Mouse (Mus musculus) urinary bladder, postnatal 10 days (tissue): Measurements from ENCODE around the gene Spa17.

Experiments
- DNase-seq: peaks from one replicate; pipeline ENCODE4 v3.0.0; 2022; ENCODE audit warnings: low spot score

Gene Spa17

DNA sequence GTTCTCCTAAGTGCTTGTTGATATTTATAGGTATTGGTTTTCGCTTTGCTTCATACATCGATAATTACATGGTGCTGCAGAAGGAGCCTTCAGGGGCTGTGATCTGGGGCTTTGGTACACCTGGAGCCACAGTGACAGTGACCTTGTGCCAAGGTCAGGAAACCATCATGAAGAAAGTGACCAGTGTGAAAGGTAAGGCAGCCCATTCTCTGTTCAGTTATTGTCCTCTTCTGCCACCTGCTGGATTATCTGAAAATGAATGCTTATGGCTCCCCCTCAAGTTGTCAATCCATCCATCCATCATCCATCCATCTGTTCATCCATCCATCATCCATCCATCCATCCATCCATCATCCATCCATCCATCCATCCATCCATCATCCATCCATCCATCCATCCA lies 3.2 kb upstream of the Spa17 start:
- no peak for DNase-seq

- no peak for DNase-seq
These were observed 1.7 kb upstream of the Spa17 start for GRCm38 (mm10) chr9:37615220-37615619.

- no peak for DNase-seq
These were observed 794 bp upstream of the Spa17 start for GRCm38 (mm10) chr9:37614316-37614715.

DNA sequence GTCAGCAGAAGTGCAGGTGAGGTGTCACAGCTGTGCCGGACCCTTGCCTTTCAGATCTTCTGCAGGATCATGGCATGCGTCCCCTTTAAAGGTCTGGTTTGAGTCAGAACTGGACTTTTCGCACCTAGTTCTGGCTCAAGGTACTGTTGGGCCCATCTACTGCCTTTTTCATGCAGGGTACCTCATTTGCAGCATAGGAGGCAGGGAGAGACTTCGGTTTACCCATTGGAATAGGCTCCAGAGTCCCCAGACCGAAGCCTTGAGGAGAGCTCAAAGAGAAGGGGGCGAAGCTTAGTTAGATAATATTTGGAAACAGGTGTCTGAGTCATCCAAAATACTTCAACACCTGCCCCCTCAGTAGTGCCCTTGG lies 374 bp upstream of the Spa17 start:
- no peak for DNase-seq

DNA sequence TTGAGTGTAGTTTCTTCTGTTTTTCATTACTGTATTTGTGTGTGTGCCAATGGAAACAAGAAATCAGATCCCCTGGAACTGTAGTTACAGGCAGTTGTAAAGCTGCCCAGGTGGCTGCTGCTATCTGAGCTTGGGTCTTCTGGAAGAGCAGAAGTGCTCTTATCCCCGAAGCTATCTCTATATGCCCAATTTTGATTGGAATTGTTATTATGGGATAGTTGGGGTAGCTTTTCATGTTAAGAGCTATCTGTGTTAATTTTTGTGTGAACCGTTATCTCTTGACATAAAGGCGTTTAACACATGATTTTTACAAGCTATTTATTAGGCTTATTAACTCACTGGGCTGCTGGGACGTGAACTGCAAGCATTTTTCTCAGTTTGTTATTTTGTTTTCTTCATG lies 4.0 kb downstream of the Spa17 start:
- DNase-seq, result no peak

DNA sequence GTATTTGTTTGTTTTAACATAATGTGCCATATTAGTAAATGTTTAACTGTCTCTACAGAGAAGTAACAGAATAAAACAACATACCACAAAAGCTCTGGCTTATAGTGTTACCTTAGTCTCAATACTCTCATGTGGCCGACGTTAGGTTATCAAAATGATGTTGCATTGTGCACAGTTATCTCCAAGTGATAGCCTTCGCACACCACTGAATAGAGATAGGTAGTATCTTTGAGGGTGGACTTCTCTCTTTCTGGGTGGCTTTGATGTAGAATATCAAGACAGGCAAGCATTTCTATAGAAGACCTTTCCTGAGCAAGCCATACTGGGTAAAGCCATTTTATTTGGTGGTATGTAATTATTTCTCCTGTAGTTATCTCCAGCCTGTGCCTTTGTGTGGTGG lies 8.4 kb downstream of the Spa17 start:
- no peak for DNase-seq

GRCm38 (mm10) chr9:37600538-37601205 lies 12.8 kb downstream of the Spa17 start:
- DNase-seq, result no peak

DNA sequence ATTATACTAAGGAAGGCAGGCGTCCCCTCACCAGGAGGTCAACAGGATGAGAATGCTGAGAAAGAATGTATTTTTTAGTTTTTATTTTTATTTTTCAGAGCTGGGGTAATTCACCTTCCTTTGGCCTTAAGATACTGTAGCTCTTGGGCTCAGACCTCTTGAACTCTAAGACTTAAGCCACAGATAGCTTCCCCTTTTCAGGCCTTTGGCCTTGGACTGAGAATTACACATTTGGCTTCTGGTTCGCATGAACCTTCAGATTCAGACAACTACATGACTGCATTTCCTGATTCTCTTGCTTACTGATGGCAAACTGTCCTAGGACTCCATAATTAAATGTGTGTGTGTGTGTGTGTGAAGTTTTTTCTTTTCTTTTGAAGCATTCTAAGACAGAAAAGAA lies 14.9 kb downstream of the Spa17 start:
- no peak for DNase-seq

DNA sequence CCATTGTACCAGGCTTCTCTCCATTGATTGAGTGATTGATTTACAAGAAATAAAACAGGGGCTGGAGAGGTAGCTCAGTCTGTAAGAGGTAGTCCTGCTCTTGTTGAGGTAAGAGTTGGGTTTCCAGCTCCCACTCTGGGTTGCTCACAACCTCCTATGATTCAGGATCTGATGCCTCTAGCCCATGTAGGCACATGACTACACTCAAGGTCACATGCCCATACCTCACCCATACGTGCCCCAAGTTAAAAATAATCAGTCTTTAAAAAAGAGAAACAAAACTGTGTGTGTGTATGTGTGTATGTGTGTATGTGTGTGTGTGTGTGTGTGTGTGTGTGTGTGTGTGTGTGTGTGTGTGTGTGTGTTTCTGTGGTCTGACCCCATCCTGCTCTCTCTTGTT lies 18.0 kb downstream of the Spa17 start:
- DNase-seq, result no peak

- no peak for DNase-seq
These were observed 19.8 kb downstream of the Spa17 start for GRCm38 (mm10) chr9:37593690-37594089.

DNA sequence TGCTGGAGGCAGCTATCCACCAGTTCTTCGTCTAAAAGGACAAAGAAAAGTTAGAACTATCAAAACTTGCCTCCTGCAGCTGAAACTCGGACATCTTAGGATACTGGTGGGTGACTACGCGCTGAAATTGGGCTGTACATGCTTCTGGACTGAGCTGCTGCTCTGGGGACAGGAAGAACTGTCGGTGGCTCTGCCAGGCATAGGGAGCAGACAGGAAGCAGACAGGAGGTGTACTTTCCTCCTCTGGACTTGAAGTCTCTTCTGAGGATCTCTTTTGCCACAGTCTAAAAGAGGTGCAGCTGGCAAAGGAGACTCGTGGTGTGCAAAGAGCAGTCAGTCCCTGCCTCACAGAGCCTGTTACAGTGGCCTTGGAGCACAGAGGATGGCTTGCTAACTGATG lies 20.9 kb downstream of the Spa17 start:
- DNase-seq, result no peak

DNA sequence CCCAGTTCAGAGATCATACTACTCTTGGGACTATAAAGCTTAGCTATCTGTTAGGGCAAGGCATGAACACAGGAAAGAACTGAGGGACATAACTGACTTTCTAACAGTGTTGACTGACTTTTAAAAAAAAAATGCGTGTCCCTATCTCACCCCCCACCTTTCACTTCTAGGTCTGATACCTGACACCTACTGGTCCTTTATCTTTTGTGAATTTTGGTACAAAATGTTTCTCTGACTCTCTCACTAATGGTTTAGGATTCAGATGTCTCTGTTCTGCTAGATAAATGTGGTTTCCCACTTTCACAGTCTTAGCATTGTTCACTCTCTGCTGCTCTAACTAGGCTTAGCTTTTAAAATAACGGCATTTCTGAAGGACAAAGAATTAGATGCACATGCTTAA lies 21.5 kb downstream of the Spa17 start:
- DNase-seq, result no peak

DNA sequence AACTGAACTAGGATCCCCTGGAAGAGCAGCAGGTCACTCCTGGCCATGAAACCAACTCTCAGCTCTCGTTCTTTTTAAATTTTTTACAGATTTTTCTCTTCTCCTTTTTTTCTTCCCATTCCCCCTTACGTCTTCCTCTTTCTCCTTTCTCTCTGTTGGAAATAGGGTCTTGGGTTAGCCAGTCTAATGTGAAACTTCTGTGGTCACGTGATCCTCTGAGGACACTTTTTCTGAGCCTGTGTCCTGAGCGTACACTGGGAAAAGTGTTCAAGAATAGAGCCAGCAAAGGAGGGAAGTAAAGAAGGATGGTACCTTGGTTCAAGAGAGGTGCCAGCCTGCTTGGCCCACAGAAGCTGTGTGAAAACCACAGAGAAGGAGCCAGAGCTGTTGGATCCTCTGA lies 23.1 kb downstream of the Spa17 start:
- no peak for DNase-seq

DNA sequence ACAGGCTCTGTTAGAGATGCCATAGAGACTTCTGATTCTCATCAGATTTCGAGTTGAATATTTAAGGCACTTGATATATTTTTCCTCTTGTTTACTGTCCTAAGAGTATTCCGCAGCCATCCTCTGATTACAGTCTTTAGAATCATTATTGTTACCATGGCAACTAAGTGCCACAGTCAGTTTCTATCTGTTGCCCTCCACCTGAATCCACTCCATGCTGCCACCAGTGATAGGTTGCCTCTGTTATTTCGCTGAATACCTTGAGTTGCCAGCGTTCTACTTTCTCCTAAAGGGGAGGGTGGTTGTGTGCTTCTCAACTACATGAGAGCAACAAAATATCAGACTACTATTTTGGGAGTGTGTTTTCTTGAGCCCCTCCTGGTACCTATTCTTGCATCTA lies 26.8 kb downstream of the Spa17 start:
- no peak for DNase-seq

DNA sequence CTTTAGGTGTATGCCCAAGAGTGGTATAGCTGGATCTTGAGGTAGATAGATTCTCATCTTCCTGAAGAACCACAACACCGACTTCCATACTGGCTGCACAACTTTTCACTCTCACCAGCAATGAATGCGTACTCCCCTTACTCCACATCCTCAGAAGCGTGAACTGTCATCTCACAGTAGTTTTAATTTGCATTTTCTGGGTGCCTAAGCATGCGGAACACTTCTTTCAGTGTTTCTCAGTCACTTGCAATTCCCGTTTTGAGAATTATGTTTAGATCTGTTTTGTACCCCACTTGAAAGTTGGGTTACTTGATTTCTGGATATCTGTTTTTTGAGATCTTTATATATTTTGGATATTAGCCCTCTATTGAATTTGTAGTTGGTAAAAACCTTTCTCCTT lies 29.9 kb downstream of the Spa17 start:
- no peak for DNase-seq

GRCm38 (mm10) chr9:37576436-37576930 lies 37.0 kb downstream of the Spa17 start:
- DNase-seq, result no peak

DNA sequence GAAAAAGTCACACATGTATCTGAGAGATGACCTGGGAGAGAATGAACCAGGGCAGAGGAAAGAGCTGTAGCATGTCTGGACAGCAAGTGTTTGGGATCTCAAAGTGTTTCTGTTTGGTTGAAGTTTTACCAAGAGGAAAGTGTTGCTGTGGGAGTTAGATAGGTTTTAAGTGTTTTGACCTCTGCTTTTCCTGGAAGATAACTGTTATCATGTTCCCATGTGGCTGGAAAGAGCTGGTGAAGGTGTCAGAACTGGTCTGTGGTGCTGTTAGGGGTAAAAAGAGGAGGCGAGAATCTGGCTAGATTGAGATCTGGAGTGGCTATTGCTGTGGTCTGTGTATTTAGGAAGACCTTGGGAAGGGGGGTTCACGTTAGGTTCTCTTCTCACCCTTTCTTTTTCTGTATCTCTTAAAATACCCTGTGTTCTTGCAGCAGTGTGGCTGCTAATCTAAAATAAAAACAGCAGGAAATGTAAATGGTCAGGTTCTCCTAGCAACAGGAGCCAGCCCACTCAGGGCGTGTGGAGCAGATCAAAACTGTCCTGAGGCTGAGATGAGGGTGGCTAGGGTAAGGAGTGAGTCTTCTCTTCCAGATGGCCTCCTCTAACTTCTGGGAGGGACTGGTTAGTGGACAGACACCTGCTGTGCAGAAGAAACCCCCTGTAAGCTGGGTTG lies 41.2 kb downstream of the Spa17 start:
- no peak for DNase-seq

- DNase-seq, result no peak
These were observed 44.2 kb downstream of the Spa17 start for GRCm38 (mm10) chr9:37569231-37569835.

- DNase-seq, result no peak
These were observed 44.8 kb downstream of the Spa17 start for GRCm38 (mm10) chr9:37568605-37569214.

GRCm38 (mm10) chr9:37567892-37568604 lies 45.5 kb downstream of the Spa17 start:
- no peak for DNase-seq

GRCm38 (mm10) chr9:37567454-37567853 lies 46.1 kb downstream of the Spa17 start:
- no peak for DNase-seq

DNA sequence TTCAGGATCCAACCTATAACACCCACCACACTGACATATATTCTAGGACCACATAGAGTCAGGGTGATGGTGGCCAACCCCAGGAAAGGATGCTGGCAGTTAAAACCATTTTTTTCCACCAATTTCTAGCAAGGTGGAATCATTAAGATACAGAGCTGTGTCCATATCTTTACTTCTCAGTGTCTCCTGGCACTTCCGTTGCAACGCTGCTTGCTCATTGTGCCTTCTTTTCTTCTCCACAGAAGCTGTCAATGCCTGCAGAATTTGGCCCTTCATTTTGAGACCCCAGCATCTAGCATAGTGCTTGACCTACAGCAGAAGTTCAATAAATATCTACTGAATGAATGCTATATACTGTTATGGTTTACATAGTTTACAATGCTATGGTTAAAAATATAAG lies 46.5 kb downstream of the Spa17 start:
- no peak for DNase-seq
